18 mouse cellular contexts compared by ENCODE assay signal in genomic region chr6:88379756-88380155, GRCm38 (mm10).
DNase-seq lines count a peak whose midpoint lies in the region; ATAC-seq lines count a peak whose summit lies in the region.
"Had no signal": no experiment of that assay in that cellular context is flagged by ENCODE, and none has a peak within 500 bp of the region (broad histone marks: within the 10 kb centered on the region; RNA-seq: fewer than 3 reads in every experiment).

No protein-coding gene starts in this region.

- H3K9me3 ChIP-seq in hindbrain, embryonic 10.5 days: no peaks in the 10 kb centered on the region
- no peaks in the 10 kb centered on the region for H3K9me3 ChIP-seq in hindbrain, embryonic 13.5 days
- H3K9me3 ChIP-seq: embryonic facial prominence, embryonic 13.5 days; forebrain, embryonic 12.5 days; heart, embryonic 15.5 days; hindbrain, embryonic 15.5 days; liver, embryonic 15.5 days had no signal

- ATAC-seq in hindbrain, embryonic 13.5 days (ENCODE audit: low FRiP score): no peak
- peak; percentile 52 for ATAC-seq in megakaryocyte, adult 5-6 weeks (ENCODE audit: poor library complexity, severe bottlenecking)

- H3K27ac ChIP-seq in hindbrain, embryonic 10.5 days: peak overlapping the region; percentile 57
- H3K27ac ChIP-seq in hindbrain, embryonic 13.5 days: no peak overlapping the region
- H3K27ac ChIP-seq: embryonic facial prominence, embryonic 13.5 days; forebrain, embryonic 12.5 days; gastrocnemius, adult 2 months; heart, embryonic 15.5 days; hindbrain, embryonic 15.5 days; liver, embryonic 15.5 days had no signal

- no peak overlapping the region for H3K4me3 ChIP-seq in hindbrain, embryonic 10.5 days
- H3K4me3 ChIP-seq in hindbrain, embryonic 13.5 days: no peak overlapping the region
- H3K4me3 ChIP-seq: embryonic facial prominence, embryonic 13.5 days; forebrain, embryonic 12.5 days; gastrocnemius, adult 2 months; heart, embryonic 15.5 days; hindbrain, embryonic 15.5 days; liver, embryonic 15.5 days had no signal

- H3K4me1 ChIP-seq in hindbrain, embryonic 10.5 days (replicated peaks): peaks cover 44% of the 10 kb centered on the region
- peaks cover 14% of the 10 kb centered on the region for H3K4me1 ChIP-seq in hindbrain, embryonic 13.5 days (replicated peaks)

- WGBS in hindbrain, embryonic 10.5 days: 22% methylated on average over 3 of the region's 3 CpGs
- WGBS in hindbrain, embryonic 13.5 days: 27% methylated on average over 3 of the region's 3 CpGs

- H3K9ac ChIP-seq in hindbrain, embryonic 13.5 days: no peak overlapping the region
- H3K9ac ChIP-seq: embryonic facial prominence, embryonic 13.5 days; forebrain, embryonic 12.5 days; heart, embryonic 15.5 days; hindbrain, embryonic 15.5 days; liver, embryonic 15.5 days had no signal

- no peaks in the 10 kb centered on the region for H3K27me3 ChIP-seq in hindbrain, embryonic 10.5 days (ENCODE audit: insufficient read depth, poor library complexity, severe bottlenecking)
- H3K27me3 ChIP-seq in hindbrain, embryonic 13.5 days: no peaks in the 10 kb centered on the region
- H3K27me3 ChIP-seq: embryonic facial prominence, embryonic 13.5 days; forebrain, embryonic 12.5 days; heart, embryonic 15.5 days; hindbrain, embryonic 15.5 days; liver, embryonic 15.5 days had no signal

- H3K36me3 ChIP-seq in hindbrain, embryonic 10.5 days: 0 out of 2 replicates have a peak, but pooled peaks cover 2% of the 10 kb centered on the region
- H3K36me3 ChIP-seq in hindbrain, embryonic 13.5 days: no peaks in the 10 kb centered on the region
- H3K36me3 ChIP-seq: embryonic facial prominence, embryonic 13.5 days; forebrain, embryonic 12.5 days; heart, embryonic 15.5 days; hindbrain, embryonic 15.5 days; liver, embryonic 15.5 days had no signal

- no peak overlapping the region for H3K4me2 ChIP-seq in hindbrain, embryonic 13.5 days
- H3K4me2 ChIP-seq: embryonic facial prominence, embryonic 13.5 days; forebrain, embryonic 12.5 days; heart, embryonic 15.5 days; hindbrain, embryonic 15.5 days; liver, embryonic 15.5 days had no signal

- peak; percentile 27 for DNase-seq in hindbrain, embryonic 10.5 days (ENCODE audit: low spot score)
- DNase-seq in A20 (ENCODE audit: low read depth, low spot score): peak; percentile 10
- peak; percentile 33 for DNase-seq in adrenal gland, adult 8-10 months
- no peak for DNase-seq in cerebellum, adult 18-20 months
- no peak for DNase-seq in frontal cortex, postnatal 25 days (ENCODE audit: low spot score in 2 of 2)
- DNase-seq: cerebellum, adult 9-10 months; gastrocnemius, adult 2 months; kidney, adult 11 months; kidney, postnatal 36 days; right cerebral cortex, postnatal 25 days; thymus, adult 2 months had no signal

Comparison
In these comparisons a context has a peak if more than half of its experiments do, and no peak if none do; other contexts are left out.
1. DNase-seq: peak in hindbrain, embryonic 10.5 days (single experiment), A20 (single experiment) and adrenal gland, adult 8-10 months (single experiment); none in cerebellum, adult 18-20 months (0 of 2) and frontal cortex, postnatal 25 days (0 of 2).